Mouse (Mus musculus) thymus, postnatal 14 days (tissue): ENCODE data around the gene Cbarp.
A peak's percentile ranks its signal among the peaks of the same experiment; 100 is the strongest.

ENCODE experiments used
- DNase-seq: peaks from one replicate; pipeline ENCODE4 v3.0.0; 2021

The Cbarp gene

GRCm38 (mm10) chr10:80121639-80122038 is 19.0 kb downstream of the Cbarp start:
- DNase-seq: no peak

- no peak for DNase-seq
These were observed 20.5 kb downstream of the Cbarp start for GRCm38 (mm10) chr10:80120146-80120545.

DNA sequence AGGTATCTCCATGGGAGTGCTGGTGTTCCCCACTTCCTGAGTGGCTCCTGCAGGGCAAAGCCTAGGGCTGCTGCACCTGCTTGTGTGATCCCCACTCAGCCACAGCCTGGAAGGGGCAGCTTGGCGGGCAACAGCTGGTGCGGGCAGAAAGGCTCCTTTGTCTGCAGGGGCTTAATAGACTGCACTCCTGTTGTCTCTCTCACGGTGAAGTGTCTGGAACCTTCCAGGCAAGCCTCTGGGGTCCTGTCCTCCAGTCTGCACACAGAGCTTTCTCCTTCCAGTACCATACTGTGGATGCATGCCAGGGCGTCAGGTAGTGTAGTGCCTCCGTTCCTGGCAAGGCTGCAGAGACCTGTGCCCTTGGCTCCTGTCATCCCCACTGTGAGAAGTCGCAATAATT is 22.1 kb downstream of the Cbarp start:
- DNase-seq: peak; percentile 30

GRCm38 (mm10) chr10:80117736-80118135 is 22.9 kb downstream of the Cbarp start:
- DNase-seq: peak; percentile 45

DNA sequence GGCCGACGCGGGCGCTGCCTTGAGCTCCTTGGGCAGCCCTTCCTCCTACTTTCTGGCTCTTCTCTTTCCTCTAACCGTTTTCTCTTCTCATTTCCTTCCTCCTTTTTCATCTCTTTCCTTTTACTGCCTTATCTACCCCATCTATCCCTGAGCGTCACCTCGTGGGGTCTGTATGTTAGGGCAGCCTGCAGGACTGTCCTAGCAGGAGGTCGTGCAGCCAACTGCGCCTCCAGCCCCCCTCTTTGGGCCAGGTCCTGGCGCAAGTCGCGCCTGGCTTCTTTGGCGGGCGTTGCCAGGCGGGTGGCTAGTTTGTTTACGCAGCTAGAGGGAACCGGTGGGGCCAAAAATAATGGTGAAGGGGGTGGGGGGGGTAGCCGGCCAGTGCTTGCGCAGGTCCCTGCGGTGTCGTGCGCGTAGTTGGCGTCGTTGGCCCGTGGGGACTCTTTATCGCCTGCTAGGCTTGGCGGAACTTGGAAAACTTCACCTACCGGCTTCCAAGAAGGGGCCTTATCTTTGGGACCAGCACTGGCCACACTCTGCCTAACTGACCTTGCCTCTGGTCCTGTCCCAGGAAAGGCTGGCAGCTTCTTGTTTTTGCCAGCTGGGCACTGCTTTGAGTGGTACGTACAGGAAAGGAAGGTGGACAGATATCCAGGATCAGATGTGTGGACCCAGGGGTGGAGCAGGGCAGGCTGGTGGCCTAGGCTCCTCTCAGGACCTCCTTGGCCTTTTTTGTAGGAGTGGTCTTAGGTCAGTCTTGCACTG is 23.5 kb downstream of the Cbarp start:
- no peak for DNase-seq

DNA sequence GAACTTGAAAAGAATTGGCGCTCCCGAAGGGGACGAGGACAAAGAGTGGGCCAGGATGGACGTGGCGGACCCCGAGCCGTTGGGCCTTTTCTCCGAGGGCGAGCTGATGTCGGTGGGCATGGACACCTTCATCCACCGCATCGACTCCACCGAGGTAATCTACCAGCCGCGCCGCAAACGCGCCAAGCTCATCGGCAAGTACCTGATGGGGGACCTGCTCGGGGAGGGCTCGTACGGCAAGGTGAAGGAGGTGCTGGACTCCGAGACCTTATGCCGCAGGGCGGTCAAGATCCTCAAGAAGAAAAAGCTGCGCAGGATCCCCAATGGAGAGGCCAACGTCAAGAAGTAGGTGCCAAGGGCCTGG is 24.1 kb downstream of the Cbarp start:
- peak; percentile 46 for DNase-seq

- DNase-seq: no peak
These were observed 24.7 kb downstream of the Cbarp start for GRCm38 (mm10) chr10:80115944-80116335.

DNA sequence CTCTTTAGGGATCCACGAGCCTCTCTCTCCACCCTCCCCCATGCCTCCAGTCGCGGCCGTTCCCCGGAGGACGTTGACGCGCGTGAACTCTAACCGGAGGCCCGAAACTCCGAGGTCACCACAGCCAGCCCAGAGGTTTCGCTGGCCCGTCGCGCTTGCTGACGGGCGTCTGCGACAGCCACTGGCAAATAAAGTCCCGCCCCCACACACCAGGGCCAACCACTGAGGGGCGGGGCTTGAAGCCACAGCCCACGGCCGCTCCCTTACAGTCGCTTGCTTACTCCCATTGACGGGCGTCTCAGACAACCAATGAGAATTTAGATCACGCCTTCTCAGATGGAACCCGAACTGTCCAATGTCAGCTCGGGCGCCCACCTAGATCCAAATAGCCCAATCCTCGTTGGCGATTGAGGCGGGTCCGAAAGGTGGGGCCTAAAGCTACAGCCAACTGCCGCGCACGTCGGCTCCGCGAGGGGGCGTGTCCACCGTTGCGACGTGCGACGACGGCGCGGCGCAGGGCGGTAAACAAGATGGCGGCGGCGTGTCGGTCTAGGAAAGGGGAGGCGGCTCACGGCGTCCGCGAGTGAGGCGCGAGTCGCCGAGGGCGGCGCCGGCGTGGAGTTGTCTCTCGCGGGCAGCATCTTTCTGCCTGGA is 25.2 kb downstream of the Cbarp start, which contains the start of gene Stk11:
Gene Stk11 (plus strand): TSS at position 514 of the 654 bp plus-strand sequence.
- DNase-seq: peak; percentile 99

- DNase-seq: peak; percentile 94
These were observed 26.0 kb downstream of the Cbarp start for GRCm38 (mm10) chr10:80114341-80115284.

DNA sequence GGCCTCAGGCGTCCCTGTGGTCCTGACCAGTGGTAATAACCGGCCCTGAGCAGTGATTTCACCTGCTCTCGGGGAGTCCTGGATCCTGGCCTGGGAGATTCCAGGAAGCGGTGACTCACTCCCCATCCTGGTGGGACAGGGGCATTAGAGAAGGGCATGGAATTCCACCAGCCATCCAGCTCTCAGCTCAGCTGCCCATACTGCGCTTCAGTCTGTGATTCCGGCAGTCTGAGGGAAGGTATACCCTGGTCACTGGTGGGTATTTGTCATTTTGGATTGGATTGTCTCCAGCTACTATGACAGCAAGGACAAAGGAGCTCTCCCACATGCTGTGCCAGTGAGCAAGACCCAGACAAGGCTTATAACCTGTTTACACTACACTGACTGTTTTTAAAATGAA is 33.0 kb downstream of the Cbarp start:
- DNase-seq: no peak

DNA sequence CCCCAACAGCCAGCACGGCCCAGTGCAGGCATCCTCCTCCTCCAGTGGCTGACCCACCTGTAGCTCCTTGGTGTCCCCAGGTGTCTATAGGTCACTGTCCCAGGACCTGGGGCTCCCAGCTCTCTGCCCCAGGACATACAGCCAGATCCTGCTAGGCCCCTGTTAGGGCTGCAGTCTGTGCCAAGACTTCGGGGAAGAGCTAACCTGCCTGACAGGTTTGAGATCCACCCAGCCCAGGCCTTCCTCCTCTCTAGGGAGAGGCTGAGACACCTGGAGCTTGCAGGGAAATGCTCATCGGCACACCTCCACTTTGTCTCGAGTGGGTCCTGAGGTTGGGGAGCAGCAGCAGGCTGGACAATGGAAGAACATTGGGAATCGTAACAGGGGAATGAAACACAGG is 34.7 kb downstream of the Cbarp start:
- DNase-seq: no peak

DNA sequence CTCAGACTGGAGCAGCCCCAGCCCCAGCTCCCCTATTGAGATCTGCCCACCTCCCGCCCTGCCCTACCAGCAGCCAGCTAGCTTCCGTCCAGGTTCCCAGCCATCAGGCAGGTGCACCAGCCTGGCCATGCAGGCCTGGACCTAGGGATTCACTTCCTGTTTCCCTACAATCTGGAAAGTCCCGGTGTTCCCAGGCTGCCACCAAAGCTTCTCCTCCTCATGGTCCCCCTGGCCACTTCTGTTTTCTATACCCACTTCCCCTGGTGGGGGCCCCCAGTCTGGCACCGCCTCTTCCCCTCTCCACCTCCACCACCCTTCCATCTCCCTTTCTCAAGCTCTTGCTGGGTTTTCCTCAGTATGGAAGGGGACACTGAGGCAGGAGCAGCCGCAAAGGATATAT is 35.2 kb downstream of the Cbarp start, which contains the start of gene Sbno2:
Gene Sbno2 (minus strand): TSS at position 112 of the 400 bp plus-strand sequence.
- DNase-seq: no peak

DNA sequence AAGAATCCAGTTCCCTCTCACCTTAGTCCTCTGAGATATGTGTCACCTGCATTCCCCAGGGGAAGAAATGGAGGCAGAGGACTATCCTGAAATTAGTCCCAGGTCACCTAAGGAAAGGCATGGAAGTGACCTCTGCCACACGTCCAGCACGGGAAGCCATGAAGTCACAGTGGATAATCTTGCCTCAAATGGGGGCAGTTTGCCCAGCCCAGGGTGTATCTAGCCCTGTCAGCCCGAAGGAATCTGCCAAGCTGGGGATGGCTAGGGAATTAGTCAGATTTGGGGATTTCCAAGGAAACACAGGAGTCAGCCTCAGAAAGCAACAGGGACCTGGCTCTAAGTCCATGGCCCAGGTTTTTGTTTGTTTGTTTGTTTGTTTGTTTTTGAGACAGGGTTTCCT is 36.5 kb downstream of the Cbarp start:
- no peak for DNase-seq

GRCm38 (mm10) chr10:80103032-80103431 is 37.6 kb downstream of the Cbarp start:
- DNase-seq: no peak

DNA sequence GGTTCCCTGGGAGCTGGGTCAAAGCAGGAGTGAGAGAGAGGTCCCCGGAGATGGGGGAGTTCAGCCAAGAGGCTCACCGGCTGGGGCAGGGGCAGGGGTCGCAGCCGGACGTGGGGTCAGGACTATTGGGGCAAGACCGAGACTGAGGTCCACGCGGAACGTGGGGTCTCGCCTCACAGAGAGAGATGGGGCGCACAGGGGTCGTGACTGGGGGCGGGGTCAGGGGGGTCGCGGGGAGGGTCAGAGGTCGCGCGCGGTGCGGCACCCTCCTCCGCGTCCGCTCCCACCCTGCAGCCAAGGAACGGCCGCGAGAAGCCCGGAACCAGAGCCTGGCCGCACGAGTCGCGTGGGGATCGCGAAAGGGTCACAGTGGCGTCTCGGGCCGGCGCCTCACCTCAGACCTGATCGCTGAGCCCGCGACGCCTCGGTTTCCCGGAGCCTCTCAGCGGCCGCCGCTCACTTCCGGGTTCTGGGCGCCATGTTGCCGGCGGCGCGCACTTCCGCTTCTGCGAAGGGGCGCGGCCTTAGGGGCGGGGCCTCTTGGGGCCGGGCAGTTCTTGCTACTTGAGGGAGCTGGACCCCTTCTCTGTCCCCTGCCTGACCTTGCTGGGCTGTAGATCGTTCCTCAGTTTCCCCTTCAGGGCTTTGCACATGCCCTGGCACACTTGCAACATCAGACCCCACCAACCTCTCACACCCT is 38.3 kb downstream of the Cbarp start:
- DNase-seq: peak; percentile 93

- DNase-seq: no peak
These were observed 39.7 kb downstream of the Cbarp start for GRCm38 (mm10) chr10:80100982-80101381.

DNA sequence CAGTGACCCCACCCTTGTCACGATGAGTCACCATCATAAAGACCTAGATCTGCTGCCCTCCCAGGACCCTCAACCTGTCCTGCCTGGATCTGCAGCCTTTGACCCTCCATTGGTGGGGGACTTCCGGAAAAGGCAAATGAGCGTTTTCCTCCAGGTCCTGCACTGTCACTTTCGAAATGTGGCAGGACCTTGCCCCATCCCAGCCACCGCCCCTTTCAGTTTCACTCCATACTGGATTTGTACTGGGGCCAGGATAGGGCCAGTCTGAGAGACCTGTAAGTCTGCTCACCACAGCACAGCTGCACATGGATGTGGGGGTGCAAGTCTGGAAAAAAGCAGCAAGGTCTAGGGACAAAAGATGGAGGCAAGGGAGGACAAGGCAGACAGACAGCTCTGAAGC is 42.0 kb downstream of the Cbarp start:
- DNase-seq: no peak

- no peak for DNase-seq
These were observed 43.4 kb downstream of the Cbarp start for GRCm38 (mm10) chr10:80097275-80097674.

- no peak for DNase-seq
These were observed 45.1 kb downstream of the Cbarp start for GRCm38 (mm10) chr10:80095547-80095946.

DNA sequence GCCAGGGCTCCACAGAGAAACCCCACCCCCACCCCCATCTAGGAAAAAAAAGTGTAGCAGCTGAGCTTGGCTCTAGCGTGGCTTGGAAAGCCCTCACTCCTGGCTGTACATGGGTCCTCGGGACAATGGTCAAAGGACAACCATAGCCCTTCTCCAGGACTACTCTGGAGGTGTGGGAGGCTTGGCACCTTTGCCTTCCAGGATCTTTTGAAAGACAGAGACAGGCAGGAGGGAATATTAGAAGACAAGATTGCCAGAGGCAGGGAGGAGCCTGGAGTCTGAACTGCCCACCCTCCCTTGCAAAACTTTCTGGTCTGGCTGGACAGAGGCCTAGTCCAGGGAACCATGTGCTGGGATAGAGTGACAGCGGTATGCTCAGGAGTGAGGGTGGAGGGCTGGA is 46.0 kb downstream of the Cbarp start:
- DNase-seq: no peak

DNA sequence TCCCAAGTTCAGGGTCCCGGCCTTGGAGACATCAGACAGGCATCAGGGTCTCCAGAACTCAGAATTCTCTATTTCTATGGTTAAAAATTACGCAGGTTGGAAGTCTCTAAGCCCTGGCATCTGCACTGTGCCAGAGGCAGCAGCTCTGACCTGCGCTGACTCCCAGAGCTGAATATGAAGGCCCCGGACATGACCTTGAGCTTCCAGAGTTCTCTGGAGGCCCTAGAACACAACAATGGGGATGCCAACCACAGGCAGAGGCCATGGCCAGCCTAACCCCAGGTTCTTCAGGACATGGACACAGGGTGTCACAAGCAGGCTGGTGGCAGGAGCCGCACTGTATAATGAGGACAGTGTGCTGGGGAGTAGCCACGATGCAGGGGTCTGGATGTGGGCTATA is 46.5 kb downstream of the Cbarp start:
- DNase-seq: no peak

DNA sequence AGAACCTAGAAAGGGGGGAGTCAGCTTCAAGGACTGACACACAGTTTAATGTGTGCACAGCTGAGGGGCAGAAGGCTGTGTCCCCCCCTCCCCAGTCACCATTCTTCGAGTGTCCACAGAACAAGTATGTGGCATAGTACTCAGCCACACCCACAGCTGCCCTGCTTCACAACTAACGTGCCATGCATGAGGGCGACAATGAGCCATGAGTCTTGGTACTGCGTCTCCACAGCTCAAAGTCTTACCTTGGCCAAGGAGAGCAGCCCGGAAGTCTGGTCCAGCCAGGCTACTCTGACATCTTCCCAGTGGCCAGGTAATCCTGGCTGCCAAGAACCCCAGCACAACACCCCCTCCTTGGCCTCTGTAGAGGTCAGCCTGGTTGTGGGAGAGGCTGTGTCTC is 47.9 kb downstream of the Cbarp start:
- DNase-seq: no peak

- no peak for DNase-seq
These were observed 49.1 kb downstream of the Cbarp start for GRCm38 (mm10) chr10:80091527-80091926.
